Mouse (Mus musculus): ENCODE data around the gene Chka.
A peak's percentile ranks its signal among the peaks of the same experiment; 100 is the strongest.

The Chka gene

GRCm38 (mm10) chr19:3846676-3847604, 4.6 kb upstream of the Chka start:
- DNase-seq (ENCODE audit: low spot score in 2 of 2) = no peak

- no peak for DNase-seq (ENCODE audit: low spot score in 2 of 2)
Observed at GRCm38 (mm10) chr19:3847711-3848110, 3.9 kb upstream of the Chka start.

GRCm38 (mm10) chr19:3848207-3848808, 3.3 kb upstream of the Chka start:
- no peak for DNase-seq (ENCODE audit: low spot score in 2 of 2)

GRCm38 (mm10) chr19:3849251-3849650, 2.3 kb upstream of the Chka start:
- no peak for DNase-seq (ENCODE audit: low spot score in 2 of 2)

GRCm38 (mm10) chr19:3850076-3850475, 1.5 kb upstream of the Chka start:
- no peak for DNase-seq (ENCODE audit: low spot score in 2 of 2)

- DNase-seq (ENCODE audit: low spot score in 2 of 2) = no peak
Observed at GRCm38 (mm10) chr19:3850847-3851469, 615 bp upstream of the Chka start.

- DNase-seq (ENCODE audit: low spot score in 2 of 2) = peak; percentile 33 to 42
Observed at GRCm38 (mm10) chr19:3851979-3852681, 557 bp downstream of the Chka start.

GRCm38 (mm10) chr19:3853121-3853520, 1.5 kb downstream of the Chka start:
- no peak for DNase-seq (ENCODE audit: low spot score in 2 of 2)

- DNase-seq (ENCODE audit: low spot score in 2 of 2) = no peak
Observed at GRCm38 (mm10) chr19:3853891-3854290, 2.3 kb downstream of the Chka start.

- DNase-seq (ENCODE audit: low spot score in 2 of 2) = no peak
Observed at GRCm38 (mm10) chr19:3855091-3855490, 3.5 kb downstream of the Chka start.

GRCm38 (mm10) chr19:3855601-3856000, 4.0 kb downstream of the Chka start:
- no peak for DNase-seq (ENCODE audit: low spot score in 2 of 2)

- no peak for DNase-seq (ENCODE audit: low spot score in 2 of 2)
Observed at GRCm38 (mm10) chr19:3857220-3857619, 5.6 kb downstream of the Chka start.

- no peak for DNase-seq (ENCODE audit: low spot score in 2 of 2)
Observed at GRCm38 (mm10) chr19:3862713-3863112, 11.1 kb downstream of the Chka start.

GRCm38 (mm10) chr19:3864960-3865359, 13.4 kb downstream of the Chka start:
- no peak for DNase-seq (ENCODE audit: low spot score in 2 of 2)

- no peak for DNase-seq (ENCODE audit: low spot score in 2 of 2)
Observed at GRCm38 (mm10) chr19:3868290-3868689, 16.7 kb downstream of the Chka start.

- DNase-seq (ENCODE audit: low spot score in 2 of 2) = no peak
Observed at GRCm38 (mm10) chr19:3871468-3871867, 19.9 kb downstream of the Chka start.

GRCm38 (mm10) chr19:3872373-3872772, 20.8 kb downstream of the Chka start:
- DNase-seq (ENCODE audit: low spot score in 2 of 2) = no peak

GRCm38 (mm10) chr19:3875045-3875444, 23.5 kb downstream of the Chka start:
- no peak for DNase-seq (ENCODE audit: low spot score in 2 of 2)

GRCm38 (mm10) chr19:3880054-3880848, 28.7 kb downstream of the Chka start:
- no peak for DNase-seq (ENCODE audit: low spot score in 2 of 2)

GRCm38 (mm10) chr19:3882214-3882613, 30.6 kb downstream of the Chka start:
- no peak for DNase-seq (ENCODE audit: low spot score in 2 of 2)

GRCm38 (mm10) chr19:3884325-3884990, 32.9 kb downstream of the Chka start:
- no peak for DNase-seq (ENCODE audit: low spot score in 2 of 2)

Data from frontal cortex, postnatal 14 days (tissue).